Mouse (Mus musculus): ENCODE measurements around the gene H2afb3.
"Not testable (repeated sequence)": the region's sequence is repeated elsewhere in the genome, so short reads cannot be mapped to it uniquely, and the experiment has no call there.

DNA sequence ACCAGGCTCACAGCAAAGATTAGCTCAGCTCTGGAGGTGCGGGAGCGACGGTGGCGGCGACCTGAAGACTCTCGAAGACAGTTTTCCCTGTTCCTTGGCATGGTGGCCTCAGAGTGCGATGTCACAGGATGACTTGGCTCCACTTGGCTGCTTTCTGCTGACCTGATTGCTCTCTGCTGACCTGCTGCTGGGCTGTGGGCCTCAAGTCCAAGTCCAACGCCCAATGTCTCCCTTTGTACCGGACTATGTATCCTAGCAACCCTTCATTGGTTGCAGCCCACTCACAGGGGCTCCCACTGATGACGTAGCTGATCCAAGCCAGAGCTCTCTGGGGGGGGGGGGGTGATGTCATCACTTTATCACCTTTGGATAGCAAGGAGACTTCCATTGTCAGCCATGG, at the start of gene H2afb3:
- not testable (repeated sequence) for TF ChIP-seq POLR2AphosphoS5 (IDR thresholded peaks at IDR 0.05; ENCODE audit: insufficient replicate concordance, low read depth, low read length); CTCF (IDR thresholded peaks at IDR 0.05; ENCODE audit: low read depth, low read length); TAL1 (conservative IDR thresholded peaks at IDR 0.05; ENCODE audit: low read depth, low read length); GATA1 (IDR thresholded peaks at IDR 0.05; ENCODE audit: borderline replicate concordance, low read length); GATA2 (IDR thresholded peaks at IDR 0.05; ENCODE audit: borderline replicate concordance, low read depth, low read length)
